Mouse (Mus musculus): Measurements from ENCODE around the gene Gm4981. TPM values are rescaled to one million over a fixed set of nuclear protein-coding genes. Genes with fewer than 3 reads are reported as not detected.

Gm4981 gene
- total and polyA plus RNA-seq, 3 experiments = not detected

- peak; percentile 96 for DNase-seq (ENCODE audit: low read depth, low spot score)
Measured at GRCm38 (mm10) chr10:58255213-58255892, 18.9 kb upstream of the Gm4981 start, which contains the start of gene Gcc2. Gcc2 (plus strand) TSS chr10:58255497.

GRCm38 (mm10) chr10:58254635-58255175, 18.2 kb upstream of the Gm4981 start:
- Histone ChIP-seq H3K27ac (ENCODE audit: control insufficient read depth, low read depth, low read length) (no peak overlapping the region), H3K4me1 (ENCODE audit: control insufficient read depth in 1 of 2, insufficient read depth in 2 of 2, low read length in 2 of 2) (peaks cover 0 to 4% of the 10 kb centered on the region in 2 experiments; a peak in 2 of 4 replicates), H3K79me2 (ENCODE audit: control insufficient read depth, insufficient read depth, low read length, poor library complexity) (peaks cover 2% of the 10 kb centered on the region), H3K9me3 (replicated peaks; ENCODE audit: insufficient read depth, low read length) (no peaks in the 10 kb centered on the region), H3K27me3 (ENCODE audit: control insufficient read depth in 1 of 2, insufficient read depth in 2 of 2, low read length in 2 of 2) (0 out of 4 replicates have a peak, but pooled peaks cover 0 to 1% of the 10 kb centered on the region in 2 experiments), H3K9ac (ENCODE audit: control insufficient read depth, low read depth, low read length, poor library complexity, severe bottlenecking) (peak overlapping the region; percentile 66), H3K36me3 (ENCODE audit: control insufficient read depth in 1 of 2, insufficient read depth in 2 of 2, low read length in 2 of 2) (peaks cover 0 to 13% of the 10 kb centered on the region in 2 experiments; a peak in 2 of 4 replicates), H3K4me3 (ENCODE audit: control insufficient read depth in 1 of 2, insufficient read depth in 1 of 2, low read depth in 2 of 2, low read length in 2 of 2) (peak overlapping the region; percentile 59 to 93)
- peak; percentile 48 for DNase-seq (ENCODE audit: low read depth, low spot score)
- TF ChIP-seq MYB (IDR thresholded peaks at IDR 0.05; ENCODE audit: low read depth, low read length) (no peak), JUND (IDR thresholded peaks at IDR 0.05; ENCODE audit: low read depth, low read length) (no peak), GATA1 (IDR thresholded peaks at IDR 0.05; ENCODE audit: low read depth, low read length) (0 out of 2 replicates have a peak, but pooled peaks have one; percentile 11), USF1 (IDR thresholded peaks at IDR 0.05; ENCODE audit: low read depth, low read length) (peak; percentile 85), HCFC1 (IDR thresholded peaks at IDR 0.05; ENCODE audit: low read depth, low read length) (no peak), BHLHE40 (IDR thresholded peaks at IDR 0.05; ENCODE audit: borderline replicate concordance, low read depth, low read length) (peak; percentile 51; the same call in 1 of the 2 replicates)

More at GRCm38 (mm10) chr10:58255213-58255892, 18.9 kb upstream of the Gm4981 start, which contains the start of gene Gcc2:
- peaks cover 0 to 4% of the 10 kb centered on the region in 2 experiments; a peak in 2 of 4 replicates for H3K4me1 ChIP-seq (ENCODE audit: control insufficient read depth in 1 of 2, insufficient read depth in 2 of 2, low read length in 2 of 2)
- 0 out of 4 replicates have a peak, but pooled peaks cover 0 to under 1% of the 10 kb centered on the region in 2 experiments for H3K27me3 ChIP-seq (ENCODE audit: control insufficient read depth in 1 of 2, insufficient read depth in 2 of 2, low read length in 2 of 2)
- TF ChIP-seq KAT2A (conservative IDR thresholded peaks at IDR 0.05; ENCODE audit: low read depth, low read length) = peak; percentile 56; the same call in 1 of the 2 replicates
- TF ChIP-seq HCFC1 (IDR thresholded peaks at IDR 0.05; ENCODE audit: low read depth, low read length) = peak; percentile 89
- TF ChIP-seq POLR2AphosphoS2 (IDR thresholded peaks at IDR 0.05; ENCODE audit: low read length) = peak; percentile 98
- 0 out of 4 replicates have a peak, but pooled peaks of 1 of the 2 experiments have one; percentile 17 for TF ChIP-seq EP300 (IDR thresholded peaks at IDR 0.05; ENCODE audit: low read depth in 1 of 2, low read length in 2 of 2)
- TF ChIP-seq TCF12 (IDR thresholded peaks at IDR 0.05; ENCODE audit: low read depth, low read length) = peak; percentile 53; the same call in 1 of the 2 replicates
- TF ChIP-seq MEF2A (IDR thresholded peaks at IDR 0.05; ENCODE audit: extremely low read depth, insufficient replicate concordance, low read depth, low read length, poor library complexity, severe bottlenecking) = no peak
- peak; percentile 98 for TF ChIP-seq SIN3A (IDR thresholded peaks at IDR 0.05; ENCODE audit: low read length)
- peak; percentile 71 for TF ChIP-seq TBP (IDR thresholded peaks at IDR 0.05; ENCODE audit: low read depth, low read length)
- TF ChIP-seq SMC3 (IDR thresholded peaks at IDR 0.05; ENCODE audit: low read depth, low read length) = no peak
- TF ChIP-seq NRF1 (IDR thresholded peaks at IDR 0.05; ENCODE audit: insufficient read depth, low read depth, low read length, poor library complexity, severe bottlenecking) = peak; percentile 79
- peak; percentile 30 to 96; a peak in 2 of 4 replicates for TF ChIP-seq POLR2A (IDR thresholded peaks at IDR 0.05; ENCODE audit: control insufficient read depth in 1 of 2, insufficient read depth in 1 of 2, low read depth in 1 of 2, low read length in 2 of 2, poor library complexity in 1 of 2)
- peak; percentile 68 for TF ChIP-seq MYC (IDR thresholded peaks at IDR 0.05; ENCODE audit: low read depth, low read length)
- TF ChIP-seq MAX (IDR thresholded peaks at IDR 0.05; ENCODE audit: low read length) = peak; percentile 78
- peak; percentile 39; the same call in 1 of the 2 replicates for TF ChIP-seq ETS1 (IDR thresholded peaks at IDR 0.05; ENCODE audit: low read depth, low read length)
- peak; percentile 35; the same call in 1 of the 2 replicates for TF ChIP-seq USF1 (IDR thresholded peaks at IDR 0.05; ENCODE audit: low read depth, low read length)
- no peak for TF ChIP-seq UBTF (IDR thresholded peaks at IDR 0.05; ENCODE audit: borderline replicate concordance, insufficient read depth, low read depth, low read length)
- TF ChIP-seq CHD2 (IDR thresholded peaks at IDR 0.05; ENCODE audit: low read length) = no peak
- peak; percentile 98 for TF ChIP-seq NELFE (IDR thresholded peaks at IDR 0.05; ENCODE audit: low read depth, low read length)
- TF ChIP-seq CTCF (IDR thresholded peaks at IDR 0.05 in 2 of 3, conservative IDR thresholded peaks at IDR 0.05 in 1 of 3; ENCODE audit: control insufficient read depth in 1 of 3, insufficient read depth in 1 of 3, low read depth in 2 of 3, low read length in 3 of 3, poor library complexity in 1 of 3, severe bottlenecking in 1 of 3) = no peak
- no peak for TF ChIP-seq RAD21 (IDR thresholded peaks at IDR 0.05; ENCODE audit: low read depth, low read length)
- TF ChIP-seq MXI1 (IDR thresholded peaks at IDR 0.05; ENCODE audit: low read depth, low read length) = peak; percentile 88
- TF ChIP-seq ELF1 (IDR thresholded peaks at IDR 0.05; ENCODE audit: low read depth, low read length) = peak; percentile 97
- TF ChIP-seq ZMIZ1 (IDR thresholded peaks at IDR 0.05; ENCODE audit: low read depth, low read length) = peak; percentile 94
- H3K4me3 ChIP-seq (ENCODE audit: control insufficient read depth in 1 of 2, insufficient read depth in 1 of 2, low read depth in 2 of 2, low read length in 2 of 2) = peak within 1 kb of the TSS; percentile 59 to 93
- no peak within 1 kb of the TSS for H3K27ac ChIP-seq (ENCODE audit: control insufficient read depth, low read depth, low read length)
- peaks cover 0 to 13% of the 10 kb centered on the region in 2 experiments; a peak in 2 of 4 replicates for H3K36me3 ChIP-seq (ENCODE audit: control insufficient read depth in 1 of 2, insufficient read depth in 2 of 2, low read length in 2 of 2)
- H3K9me3 ChIP-seq (replicated peaks; ENCODE audit: insufficient read depth, low read length) = no peaks in the 10 kb centered on the region
- peaks cover 2% of the 10 kb centered on the region for H3K79me2 ChIP-seq (ENCODE audit: control insufficient read depth, insufficient read depth, low read length, poor library complexity)
- peak within 1 kb of the TSS; percentile 80 for H3K9ac ChIP-seq (ENCODE audit: control insufficient read depth, low read depth, low read length, poor library complexity, severe bottlenecking)
